Mouse (Mus musculus): ENCODE measurements around the gene Morn1. TPM values are rescaled to one million over a fixed set of nuclear protein-coding genes. Genes with fewer than 3 reads are reported as not detected.

Morn1 gene
- total and polyA plus RNA-seq, 2 experiments from 2014 or later: 3.3 to 8.6 TPM

GRCm38 (mm10) chr4:155046636-155047035 lies 39.7 kb upstream of the Morn1 start:
- peaks cover 4% of the 10 kb centered on the region; the same call in 1 of the 2 replicates for H3K4me1 ChIP-seq (ENCODE audit: insufficient read depth, low read length)
- peaks cover 12% of the 10 kb centered on the region for H3K27me3 ChIP-seq (ENCODE audit: insufficient read depth, low read length)
- TF ChIP-seq CTCF (IDR thresholded peaks at IDR 0.05): no peak
- no peak overlapping the region for H3K9ac ChIP-seq (replicated peaks; ENCODE audit: low read length, poor library complexity, severe bottlenecking)
- no peaks in the 10 kb centered on the region for H3K9me3 ChIP-seq (ENCODE audit: low read length)
- H3K4me2 ChIP-seq (ENCODE audit: low read depth, low read length, poor library complexity, severe bottlenecking): no peak overlapping the region
- ATAC-seq (ENCODE audit: low FRiP score) (no peak), DNase-seq (ENCODE audit: low spot score) (no peak)
- WGBS: 91% methylated on average over 14 of the region's 14 CpGs
- no peaks in the 10 kb centered on the region for H3K36me3 ChIP-seq (ENCODE audit: insufficient read depth, low read length)
- H3K4me3 ChIP-seq (ENCODE audit: low read depth, low read length): no peak overlapping the region
- H3K27ac ChIP-seq (ENCODE audit: low read depth, low read length): no peak overlapping the region

GRCm38 (mm10) chr4:155050116-155050515 lies 36.3 kb upstream of the Morn1 start:
- H3K4me2 ChIP-seq (ENCODE audit: low read depth, low read length, poor library complexity, severe bottlenecking): no peak overlapping the region
- WGBS: 76% methylated on average over 7 of the region's 7 CpGs
- no peaks in the 10 kb centered on the region; the same call in 1 of the 2 replicates for H3K27me3 ChIP-seq (ENCODE audit: insufficient read depth, low read length)
- no peak overlapping the region for H3K27ac ChIP-seq (ENCODE audit: low read depth, low read length)
- H3K9me3 ChIP-seq (ENCODE audit: low read length): no peaks in the 10 kb centered on the region
- ATAC-seq (ENCODE audit: low FRiP score) (no peak), DNase-seq (ENCODE audit: low spot score) (no peak)
- no peaks in the 10 kb centered on the region for H3K4me1 ChIP-seq (ENCODE audit: insufficient read depth, low read length)
- H3K9ac ChIP-seq (replicated peaks; ENCODE audit: low read length, poor library complexity, severe bottlenecking): no peak overlapping the region
- H3K36me3 ChIP-seq (ENCODE audit: insufficient read depth, low read length): no peaks in the 10 kb centered on the region
- TF ChIP-seq CTCF (IDR thresholded peaks at IDR 0.05): no peak
- H3K4me3 ChIP-seq (ENCODE audit: low read depth, low read length): no peak overlapping the region

GRCm38 (mm10) chr4:155056724-155057123 lies 29.7 kb upstream of the Morn1 start, which contains the start of gene Plch2:
TSS of gene Plch2 (minus strand) at chr4:155056784.
- no peaks in the 10 kb centered on the region for H3K9me3 ChIP-seq (ENCODE audit: low read length)
- 60% methylated on average over 10 of the region's 10 CpGs for WGBS
- no peak within 1 kb of the TSS for H3K27ac ChIP-seq (ENCODE audit: low read depth, low read length)
- H3K4me1 ChIP-seq (ENCODE audit: insufficient read depth, low read length): no peaks in the 10 kb centered on the region
- no peaks in the 10 kb centered on the region for H3K36me3 ChIP-seq (ENCODE audit: insufficient read depth, low read length)
- no peak for TF ChIP-seq CTCF (IDR thresholded peaks at IDR 0.05)
- no peak within 1 kb of the TSS for H3K4me2 ChIP-seq (ENCODE audit: low read depth, low read length, poor library complexity, severe bottlenecking)
- DNase-seq (ENCODE audit: low spot score): no peak
- H3K4me3 ChIP-seq (ENCODE audit: low read depth, low read length): no peak within 1 kb of the TSS
- ATAC-seq (ENCODE audit: low FRiP score): no peak
- H3K9ac ChIP-seq (replicated peaks; ENCODE audit: low read length, poor library complexity, severe bottlenecking): no peak within 1 kb of the TSS
- no peaks in the 10 kb centered on the region for H3K27me3 ChIP-seq (ENCODE audit: insufficient read depth, low read length)

GRCm38 (mm10) chr4:155058325-155058724 lies 28.1 kb upstream of the Morn1 start:
- 39% methylated on average over 10 of the region's 10 CpGs for WGBS
- no peak for ATAC-seq (ENCODE audit: low FRiP score)
- no peaks in the 10 kb centered on the region for H3K36me3 ChIP-seq (ENCODE audit: insufficient read depth, low read length)

GRCm38 (mm10) chr4:155063895-155064294 lies 22.5 kb upstream of the Morn1 start:
- no peak overlapping the region for H3K9ac ChIP-seq (replicated peaks; ENCODE audit: low read length, poor library complexity, severe bottlenecking)
- 57% methylated on average over 3 of the region's 3 CpGs for WGBS

More at GRCm38 (mm10) chr4:155058325-155058724, 28.1 kb upstream of the Morn1 start:
- no peak overlapping the region for H3K4me3 ChIP-seq (ENCODE audit: low read depth, low read length)
- H3K27ac ChIP-seq (ENCODE audit: low read depth, low read length): no peak overlapping the region
- no peak for DNase-seq (ENCODE audit: low spot score)
- H3K4me1 ChIP-seq (ENCODE audit: insufficient read depth, low read length): no peaks in the 10 kb centered on the region
- no peak for TF ChIP-seq CTCF (IDR thresholded peaks at IDR 0.05)
- H3K9me3 ChIP-seq (ENCODE audit: low read length): no peaks in the 10 kb centered on the region
- H3K27me3 ChIP-seq (ENCODE audit: insufficient read depth, low read length): no peaks in the 10 kb centered on the region
- no peak overlapping the region for H3K9ac ChIP-seq (replicated peaks; ENCODE audit: low read length, poor library complexity, severe bottlenecking)
- no peak overlapping the region for H3K4me2 ChIP-seq (ENCODE audit: low read depth, low read length, poor library complexity, severe bottlenecking)

GRCm38 (mm10) chr4:155064474-155064873 lies 21.9 kb upstream of the Morn1 start:
- Histone ChIP-seq H3K27me3 (ENCODE audit: insufficient read depth, low read length) (no peaks in the 10 kb centered on the region), H3K4me1 (ENCODE audit: insufficient read depth, low read length) (peaks cover 9% of the 10 kb centered on the region), H3K27ac (ENCODE audit: low read depth, low read length) (no peak overlapping the region), H3K4me2 (ENCODE audit: low read depth, low read length, poor library complexity, severe bottlenecking) (no peak overlapping the region), H3K4me3 (ENCODE audit: low read depth, low read length) (no peak overlapping the region), H3K36me3 (ENCODE audit: insufficient read depth, low read length) (peaks cover 10% of the 10 kb centered on the region; the same call in 1 of the 2 replicates), H3K9me3 (ENCODE audit: low read length) (no peaks in the 10 kb centered on the region), H3K9ac (replicated peaks; ENCODE audit: low read length, poor library complexity, severe bottlenecking) (no peak overlapping the region)
- DNase-seq (ENCODE audit: low spot score): no peak
- no peak for ATAC-seq (ENCODE audit: low FRiP score)
- 63% methylated on average over 2 of the region's 2 CpGs for WGBS
- TF ChIP-seq CTCF (IDR thresholded peaks at IDR 0.05): peak; percentile 42

More at GRCm38 (mm10) chr4:155063895-155064294, 22.5 kb upstream of the Morn1 start:
- no peak for DNase-seq (ENCODE audit: low spot score)
- TF ChIP-seq CTCF (IDR thresholded peaks at IDR 0.05): no peak
- Histone ChIP-seq H3K27me3 (ENCODE audit: insufficient read depth, low read length) (no peaks in the 10 kb centered on the region), H3K9me3 (ENCODE audit: low read length) (no peaks in the 10 kb centered on the region), H3K4me2 (ENCODE audit: low read depth, low read length, poor library complexity, severe bottlenecking) (no peak overlapping the region), H3K4me1 (ENCODE audit: insufficient read depth, low read length) (peaks cover 9% of the 10 kb centered on the region), H3K27ac (ENCODE audit: low read depth, low read length) (no peak overlapping the region), H3K4me3 (ENCODE audit: low read depth, low read length) (no peak overlapping the region), H3K36me3 (ENCODE audit: insufficient read depth, low read length) (0 out of 2 replicates have a peak, but pooled peaks cover 7% of the 10 kb centered on the region)
- ATAC-seq (ENCODE audit: low FRiP score): no peak
